Mouse (Mus musculus): Measurements from ENCODE around the gene Ddx46. TPM values are rescaled to one million over a fixed set of nuclear protein-coding genes. Genes with fewer than 3 reads are reported as not detected.
"Not testable (repeated sequence)": the region's sequence is repeated elsewhere in the genome, so short reads cannot be mapped to it uniquely, and the experiment has no call there.

Ddx46 gene
- polyA plus RNA-seq, 1 experiment from 2014 or later, result 25.6 TPM

- H3K4me3 ChIP-seq (replicated peaks; ENCODE audit: low read length), result peak overlapping the region; percentile 81; the same call in 1 of the 2 replicates
- peaks cover 48% of the 10 kb centered on the region for H3K36me3 ChIP-seq (replicated peaks; ENCODE audit: control insufficient read depth, insufficient read depth)
- 5% methylated on average over 3 of the region's 3 CpGs for WGBS
- no peak overlapping the region; the same call in 1 of the 2 replicates for H3K9ac ChIP-seq
- peaks cover 9% of the 10 kb centered on the region for H3K4me1 ChIP-seq (replicated peaks; ENCODE audit: control insufficient read depth, insufficient read depth, low read length)
- H3K27me3 ChIP-seq (ENCODE audit: control insufficient read depth, insufficient read depth, low read length), result no peaks in the 10 kb centered on the region
- H3K27ac ChIP-seq, result no peak overlapping the region
- peak; percentile 92 for DNase-seq (ENCODE audit: low spot score)
- H3K9me3 ChIP-seq (ENCODE audit: control insufficient read depth, low read length), result no peaks in the 10 kb centered on the region
- no peak for ATAC-seq (ENCODE audit: low FRiP score)
- peak overlapping the region; percentile 82 for H3K4me2 ChIP-seq (replicated peaks)
Measured at GRCm38 (mm10) chr13:55601611-55602010, 33.2 kb upstream of the Ddx46 start.

GRCm38 (mm10) chr13:55604606-55605005 lies 30.2 kb upstream of the Ddx46 start:
- no peaks in the 10 kb centered on the region for H3K9me3 ChIP-seq (ENCODE audit: control insufficient read depth, low read length)
- H3K9ac ChIP-seq, result no peak overlapping the region
- peaks cover 57% of the 10 kb centered on the region for H3K36me3 ChIP-seq (replicated peaks; ENCODE audit: control insufficient read depth, insufficient read depth)
- no peak overlapping the region for H3K4me3 ChIP-seq (replicated peaks; ENCODE audit: low read length)
- H3K4me1 ChIP-seq (replicated peaks; ENCODE audit: control insufficient read depth, insufficient read depth, low read length), result peaks cover 9% of the 10 kb centered on the region
- no peak for DNase-seq (ENCODE audit: low spot score)
- no peak for ATAC-seq (ENCODE audit: low FRiP score)
- H3K27ac ChIP-seq, result no peak overlapping the region
- no peak overlapping the region for H3K4me2 ChIP-seq (replicated peaks)
- WGBS, result 97% methylated on average over 3 of the region's 3 CpGs
- H3K27me3 ChIP-seq (ENCODE audit: control insufficient read depth, insufficient read depth, low read length), result no peaks in the 10 kb centered on the region

- 84% methylated on average over 10 of the region's 10 CpGs for WGBS
- no peak for DNase-seq (ENCODE audit: low spot score)
- Histone ChIP-seq H3K4me1 (replicated peaks; ENCODE audit: control insufficient read depth, insufficient read depth, low read length) (no peaks in the 10 kb centered on the region), H3K27me3 (ENCODE audit: control insufficient read depth, insufficient read depth, low read length) (no peaks in the 10 kb centered on the region), H3K4me3 (replicated peaks; ENCODE audit: low read length) (no peak overlapping the region), H3K27ac (no peak overlapping the region), H3K9me3 (ENCODE audit: control insufficient read depth, low read length) (no peaks in the 10 kb centered on the region), H3K9ac (no peak overlapping the region), H3K36me3 (replicated peaks; ENCODE audit: control insufficient read depth, insufficient read depth) (peaks cover 60% of the 10 kb centered on the region), H3K4me2 (replicated peaks) (no peak overlapping the region)
- ATAC-seq (ENCODE audit: low FRiP score), result no peak
Measured at GRCm38 (mm10) chr13:55606899-55607623, 27.8 kb upstream of the Ddx46 start.

- ATAC-seq (ENCODE audit: low FRiP score) (no peak), DNase-seq (ENCODE audit: low spot score) (no peak)
- H3K9me3 ChIP-seq (ENCODE audit: control insufficient read depth, low read length), result no peaks in the 10 kb centered on the region
- H3K27ac ChIP-seq, result no peak overlapping the region
- no peak overlapping the region for H3K4me3 ChIP-seq (replicated peaks; ENCODE audit: low read length)
- no peak overlapping the region for H3K4me2 ChIP-seq (replicated peaks)
- WGBS, result 89% methylated on average over 2 of the region's 2 CpGs
- H3K36me3 ChIP-seq (replicated peaks; ENCODE audit: control insufficient read depth, insufficient read depth), result peaks cover 60% of the 10 kb centered on the region
- no peaks in the 10 kb centered on the region for H3K4me1 ChIP-seq (replicated peaks; ENCODE audit: control insufficient read depth, insufficient read depth, low read length)
- H3K27me3 ChIP-seq (ENCODE audit: control insufficient read depth, insufficient read depth, low read length), result no peaks in the 10 kb centered on the region
- H3K9ac ChIP-seq, result no peak overlapping the region
Measured at GRCm38 (mm10) chr13:55607624-55608006, 27.2 kb upstream of the Ddx46 start.

DNA sequence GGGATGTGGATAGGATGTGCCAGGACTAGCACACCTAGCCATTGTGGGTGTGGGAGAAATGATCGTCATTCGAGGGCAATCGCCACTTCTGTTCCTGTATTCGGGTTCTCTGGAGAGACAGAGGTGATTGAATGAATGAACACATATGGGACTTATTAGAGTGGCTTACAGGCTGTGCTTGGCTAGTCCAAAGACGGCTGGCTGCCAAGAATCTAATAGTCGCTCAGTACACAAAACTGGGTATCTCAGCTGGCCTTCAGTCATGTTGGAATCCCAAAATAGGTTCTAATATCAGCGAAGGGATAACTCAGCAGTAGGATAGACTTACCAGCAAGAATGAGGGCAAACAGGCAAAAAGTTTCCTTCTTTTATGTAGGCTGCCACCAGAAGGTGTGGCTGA lies 22.8 kb upstream of the Ddx46 start:
- Histone ChIP-seq H3K4me2 (replicated peaks) (no peak overlapping the region), H3K9ac (no peak overlapping the region), H3K9me3 (ENCODE audit: control insufficient read depth, low read length) (no peaks in the 10 kb centered on the region), H3K27me3 (ENCODE audit: control insufficient read depth, insufficient read depth, low read length) (no peaks in the 10 kb centered on the region), H3K4me3 (replicated peaks; ENCODE audit: low read length) (no peak overlapping the region), H3K36me3 (replicated peaks; ENCODE audit: control insufficient read depth, insufficient read depth) (peaks cover 29% of the 10 kb centered on the region), H3K4me1 (replicated peaks; ENCODE audit: control insufficient read depth, insufficient read depth, low read length) (no peaks in the 10 kb centered on the region), H3K27ac (no peak overlapping the region)
- 89% methylated on average over 7 of the region's 7 CpGs for WGBS
- ATAC-seq (ENCODE audit: low FRiP score) (no peak), DNase-seq (ENCODE audit: low spot score) (no peak)

DNA sequence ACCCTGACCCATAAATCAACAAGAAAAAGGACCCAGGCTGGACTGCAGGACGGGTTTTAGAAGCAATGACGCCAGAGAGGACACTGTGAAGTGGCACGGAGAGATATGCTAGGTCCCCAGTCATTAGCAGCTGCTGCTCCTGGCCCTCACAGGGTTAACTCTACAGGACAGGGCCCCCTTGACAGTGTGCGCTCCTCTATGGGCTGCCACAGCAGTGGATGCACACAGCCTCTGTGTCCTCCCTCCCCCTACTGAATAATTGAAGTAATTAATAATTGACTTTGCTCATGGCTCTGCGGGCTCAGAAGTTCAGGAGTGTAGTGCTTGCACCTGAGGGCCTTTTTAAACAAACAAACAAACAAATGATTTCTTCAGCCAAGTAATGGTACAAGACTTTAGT lies 21.4 kb upstream of the Ddx46 start:
- Histone ChIP-seq H3K9ac (no peak overlapping the region), H3K4me1 (replicated peaks; ENCODE audit: control insufficient read depth, insufficient read depth, low read length) (no peaks in the 10 kb centered on the region), H3K27ac (no peak overlapping the region), H3K9me3 (ENCODE audit: control insufficient read depth, low read length) (no peaks in the 10 kb centered on the region), H3K4me2 (replicated peaks) (no peak overlapping the region), H3K36me3 (replicated peaks; ENCODE audit: control insufficient read depth, insufficient read depth) (peaks cover 14% of the 10 kb centered on the region), H3K4me3 (replicated peaks; ENCODE audit: low read length) (no peak overlapping the region), H3K27me3 (ENCODE audit: control insufficient read depth, insufficient read depth, low read length) (no peaks in the 10 kb centered on the region)
- no peak for DNase-seq (ENCODE audit: low spot score)
- 46% methylated on average over 5 of the region's 5 CpGs for WGBS
- ATAC-seq (ENCODE audit: low FRiP score), result no peak; the same call in 1 of the 2 replicates

GRCm38 (mm10) chr13:55619328-55619727 lies 15.5 kb upstream of the Ddx46 start:
- Histone ChIP-seq H3K9me3 (ENCODE audit: control insufficient read depth, low read length) (no peaks in the 10 kb centered on the region), H3K4me3 (replicated peaks; ENCODE audit: low read length) (no peak overlapping the region), H3K4me2 (replicated peaks) (no peak overlapping the region), H3K4me1 (replicated peaks; ENCODE audit: control insufficient read depth, insufficient read depth, low read length) (peaks cover 9% of the 10 kb centered on the region), H3K9ac (no peak overlapping the region), H3K27ac (no peak overlapping the region), H3K36me3 (replicated peaks; ENCODE audit: control insufficient read depth, insufficient read depth) (no peaks in the 10 kb centered on the region; the same call in 1 of the 2 replicates), H3K27me3 (ENCODE audit: control insufficient read depth, insufficient read depth, low read length) (no peaks in the 10 kb centered on the region)
- no peak for DNase-seq (ENCODE audit: low spot score)
- no peak for ATAC-seq (ENCODE audit: low FRiP score)
- 92% methylated on average over 4 of the region's 4 CpGs for WGBS

DNA sequence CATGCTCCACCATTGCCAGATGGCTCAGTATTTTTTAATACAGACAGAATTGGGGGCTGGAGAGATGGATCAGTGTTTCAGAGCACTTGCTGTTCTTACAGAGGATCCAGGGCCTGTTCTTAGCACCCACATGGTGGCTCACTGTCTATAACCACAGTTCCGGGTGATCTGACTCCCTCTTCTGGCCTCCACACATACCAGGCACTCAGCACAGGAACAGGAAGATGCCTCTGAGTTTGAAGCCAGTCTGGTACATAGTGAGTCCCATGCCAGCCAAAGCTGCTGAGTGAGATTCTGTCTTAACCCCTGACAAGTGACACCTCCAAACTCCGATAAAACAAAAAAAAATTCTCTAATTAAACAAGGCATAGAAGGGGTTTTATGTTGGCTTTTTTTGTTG lies 14.6 kb upstream of the Ddx46 start:
- DNase-seq (ENCODE audit: low spot score) (no peak), ATAC-seq (ENCODE audit: low FRiP score) (no peak)
- H3K4me3 ChIP-seq (replicated peaks; ENCODE audit: low read length), result no peak overlapping the region
- H3K9me3 ChIP-seq (ENCODE audit: control insufficient read depth, low read length), result no peaks in the 10 kb centered on the region
- H3K9ac ChIP-seq, result no peak overlapping the region
- no peaks in the 10 kb centered on the region for H3K27me3 ChIP-seq (ENCODE audit: control insufficient read depth, insufficient read depth, low read length)
- no peak overlapping the region for H3K27ac ChIP-seq
- H3K4me1 ChIP-seq (replicated peaks; ENCODE audit: control insufficient read depth, insufficient read depth, low read length), result peaks cover 18% of the 10 kb centered on the region
- no peak overlapping the region for H3K4me2 ChIP-seq (replicated peaks)
- H3K36me3 ChIP-seq (replicated peaks; ENCODE audit: control insufficient read depth, insufficient read depth), result peaks cover 6% of the 10 kb centered on the region
- WGBS, result 85% methylated on average over 2 of the region's 2 CpGs

GRCm38 (mm10) chr13:55622156-55622648 lies 12.6 kb upstream of the Ddx46 start:
- H3K4me1 ChIP-seq (replicated peaks; ENCODE audit: control insufficient read depth, insufficient read depth, low read length), result peaks cover 22% of the 10 kb centered on the region
- H3K36me3 ChIP-seq (replicated peaks; ENCODE audit: control insufficient read depth, insufficient read depth), result peaks cover 17% of the 10 kb centered on the region
- peak overlapping the region; percentile 85 for H3K4me2 ChIP-seq (replicated peaks)
- peak overlapping the region; percentile 84 for H3K4me3 ChIP-seq (replicated peaks; ENCODE audit: low read length)
- H3K27me3 ChIP-seq (ENCODE audit: control insufficient read depth, insufficient read depth, low read length); H3K9me3 ChIP-seq (ENCODE audit: control insufficient read depth, low read length); DNase-seq (ENCODE audit: low spot score): not testable (repeated sequence)
- peak overlapping the region; percentile 97 for H3K27ac ChIP-seq
- 24% methylated on average over 20 of the region's 20 CpGs for WGBS
- peak; percentile 49 for ATAC-seq (ENCODE audit: low FRiP score)
- peak overlapping the region; percentile 84 for H3K9ac ChIP-seq

Measured in hindbrain, embryonic 14.5 days (tissue).